Mouse (Mus musculus) kidney, adult 9 months (tissue): ENCODE data around the gene Smcr8.

ENCODE experiments used
- DNase-seq: peaks from one replicate; pipeline ENCODE4 v3.0.0; 2022

The Smcr8 gene

GRCm38 (mm10) chr11:60776829-60777740, at the start of gene Smcr8, which contains the start of gene Top3a:
Smcr8 (plus strand) TSS chr11:60777524.
Top3a (minus strand) TSS chr11:60777365.
- DNase-seq: peak; percentile 93

- peak; percentile 97 for DNase-seq
These were observed 49.0 kb upstream of the Smcr8 start, which contains the start of gene Mief2 for GRCm38 (mm10) chr11:60728260-60728761. Mief2 (plus strand) TSS chr11:60728398.

- peak; percentile 37 for DNase-seq
These were observed 48.1 kb upstream of the Smcr8 start for GRCm38 (mm10) chr11:60729217-60729641.

GRCm38 (mm10) chr11:60730169-60730568, 47.2 kb upstream of the Smcr8 start:
- DNase-seq: no peak

GRCm38 (mm10) chr11:60731251-60731650, 46.1 kb upstream of the Smcr8 start:
- DNase-seq: no peak

GRCm38 (mm10) chr11:60734206-60734605, 43.1 kb upstream of the Smcr8 start:
- no peak for DNase-seq

GRCm38 (mm10) chr11:60735191-60735590, 42.1 kb upstream of the Smcr8 start:
- no peak for DNase-seq

GRCm38 (mm10) chr11:60736491-60736890, 40.8 kb upstream of the Smcr8 start:
- no peak for DNase-seq

- DNase-seq: no peak
These were observed 39.9 kb upstream of the Smcr8 start for GRCm38 (mm10) chr11:60737450-60737849.

- no peak for DNase-seq
These were observed 37.0 kb upstream of the Smcr8 start for GRCm38 (mm10) chr11:60740321-60740720.

- DNase-seq: no peak
These were observed 21.8 kb upstream of the Smcr8 start for GRCm38 (mm10) chr11:60755570-60755969.

GRCm38 (mm10) chr11:60761681-60762080, 15.6 kb upstream of the Smcr8 start:
- no peak for DNase-seq

GRCm38 (mm10) chr11:60766969-60767368, 10.4 kb upstream of the Smcr8 start:
- DNase-seq: no peak

GRCm38 (mm10) chr11:60769322-60769721, 8.0 kb upstream of the Smcr8 start:
- DNase-seq: no peak

GRCm38 (mm10) chr11:60770776-60771175, 6.5 kb upstream of the Smcr8 start:
- no peak for DNase-seq

GRCm38 (mm10) chr11:60772161-60772560, 5.2 kb upstream of the Smcr8 start:
- no peak for DNase-seq

- no peak for DNase-seq
These were observed 3.1 kb upstream of the Smcr8 start for GRCm38 (mm10) chr11:60774158-60774689.

GRCm38 (mm10) chr11:60774841-60775240, 2.5 kb upstream of the Smcr8 start:
- DNase-seq: no peak

GRCm38 (mm10) chr11:60775578-60775977, 1.7 kb upstream of the Smcr8 start:
- no peak for DNase-seq

GRCm38 (mm10) chr11:60776107-60776828, 1.1 kb upstream of the Smcr8 start:
- peak; percentile 81 for DNase-seq

GRCm38 (mm10) chr11:60777801-60778370, 562 bp downstream of the Smcr8 start:
- DNase-seq: no peak

- DNase-seq: no peak
These were observed 2.4 kb downstream of the Smcr8 start for GRCm38 (mm10) chr11:60779673-60780189.
